Comparison of ENCODE assay signal across 21 mouse cellular contexts in the genomic region with DNA sequence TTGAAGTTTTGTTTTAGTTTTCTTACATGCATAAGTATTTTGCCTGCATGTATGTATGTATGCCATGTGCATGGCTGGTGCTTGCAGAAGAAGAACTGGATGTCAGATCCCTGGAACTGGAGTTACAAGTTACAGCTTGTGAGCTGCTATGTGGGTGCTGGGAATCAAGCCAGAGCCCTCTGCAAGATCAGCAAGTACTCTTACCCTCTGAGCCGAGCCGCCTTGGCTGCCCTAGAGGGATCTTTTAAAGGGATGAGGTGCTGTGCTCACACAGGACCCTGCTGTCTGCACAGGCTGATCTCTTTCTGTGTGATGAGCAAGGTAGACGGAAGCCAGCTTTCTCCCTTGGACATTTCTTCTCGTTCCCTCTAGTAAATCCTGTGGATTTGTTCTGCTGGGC.
DNase-seq lines count a peak whose midpoint lies in the region; ATAC-seq lines count a peak whose summit lies in the region.
"Had no signal": no experiment of that assay in that cellular context is flagged by ENCODE, and none has a peak within 500 bp of the region (broad histone marks: within the 10 kb centered on the region; RNA-seq: fewer than 3 reads in every experiment).

No protein-coding gene starts in this region.

- no peak overlapping the region for H3K4me3 ChIP-seq in heart, embryonic 10.5 days
- H3K4me3 ChIP-seq in forebrain, embryonic 14.5 days (ENCODE audit: low read depth, low read length) = no peak overlapping the region

- no peaks in the 10 kb centered on the region for H3K4me1 ChIP-seq in heart, embryonic 10.5 days
- H3K4me1 ChIP-seq in forebrain, embryonic 14.5 days (ENCODE audit: control insufficient read depth, insufficient read depth, low read length) = no peaks in the 10 kb centered on the region

- DNase-seq in heart, embryonic 10.5 days (ENCODE audit: low spot score) = peak; percentile 35
- DNase-seq in heart, adult 9 months (ENCODE audit: low spot score in 2 of 2) = no peak
- DNase-seq in fat pad, adult 2 months (ENCODE audit: extremely low read depth, low read depth, low spot score) = peak; percentile 99
- DNase-seq in gonadal fat pad, adult 2 months (ENCODE audit: low read depth) = peak; percentile 83
- DNase-seq in forebrain, embryonic 14.5 days (ENCODE audit: low spot score) = no peak
- DNase-seq: adrenal gland, adult 2 months; adrenal gland, adult 8-10 months; adrenal gland, postnatal 10 days; adrenal gland, postnatal 14 days; adrenal gland, postnatal 25 days; adrenal gland, postnatal 36 days; B cell, adult 2 months; cerebellum, adult 11 months; cerebellum, adult 11-12 months; cerebellum, adult 18-20 months had no signal

- no peak overlapping the region for H3K9ac ChIP-seq in forebrain, embryonic 14.5 days (ENCODE audit: low read length)

- no peak for ATAC-seq in frontal cortex, adult (ENCODE audit: low TSS enrichment)
- no peak for ATAC-seq in forebrain, embryonic 14.5 days
- ATAC-seq: activated CD4-positive, CD25-positive, alpha-beta regulatory T cell, adult 4 months; CD4-positive, CD25-positive, alpha-beta regulatory T cell, adult 4 months; Patski had no signal

- no peaks in the 10 kb centered on the region for H3K27me3 ChIP-seq in heart, embryonic 10.5 days (ENCODE audit: insufficient read depth, poor library complexity, severe bottlenecking)
- H3K27me3 ChIP-seq in forebrain, embryonic 14.5 days (replicated peaks; ENCODE audit: control insufficient read depth, insufficient read depth, low read length) = no peaks in the 10 kb centered on the region
- H3K27me3 ChIP-seq: CH12.LX, Patski had no signal

- no peak overlapping the region for H3K27ac ChIP-seq in heart, embryonic 10.5 days
- no peak overlapping the region for H3K27ac ChIP-seq in forebrain, embryonic 14.5 days (ENCODE audit: low read depth, low read length)

- H3K4me2 ChIP-seq in forebrain, embryonic 14.5 days (ENCODE audit: low read length) = no peak overlapping the region

- H3K36me3 ChIP-seq in heart, embryonic 10.5 days = peaks cover 5% of the 10 kb centered on the region
- no peaks in the 10 kb centered on the region for H3K36me3 ChIP-seq in forebrain, embryonic 14.5 days (ENCODE audit: control insufficient read depth, insufficient read depth, low read length)
- H3K36me3 ChIP-seq: G1E had no signal

- H3K9me3 ChIP-seq in heart, embryonic 10.5 days = no peaks in the 10 kb centered on the region
- H3K9me3 ChIP-seq in forebrain, embryonic 14.5 days (replicated peaks; ENCODE audit: control insufficient read depth, low read length) = no peaks in the 10 kb centered on the region

- 83% methylated on average over 4 of the region's 4 CpGs for WGBS in heart, embryonic 10.5 days
- WGBS in forebrain, embryonic 14.5 days = 93% methylated on average over 4 of the region's 4 CpGs

Comparison
In these comparisons a context has a peak if more than half of its experiments do, and no peak if none do; other contexts are left out.
1. DNase-seq: peak in heart, embryonic 10.5 days (single experiment), fat pad, adult 2 months (single experiment) and gonadal fat pad, adult 2 months (single experiment); none in heart, adult 9 months (0 of 2) and forebrain, embryonic 14.5 days (single experiment).